ENCODE assay signal across 9 mouse cellular contexts in genomic region chr7:38111996-38112395, GRCm38 (mm10). TPM values are rescaled to one million over a fixed set of nuclear protein-coding genes. Genes with fewer than 3 reads are reported as not detected.
DNase-seq lines count a peak whose midpoint lies in the region; ATAC-seq and TF ChIP-seq lines count a peak whose summit lies in the region.
"Had no signal": no experiment of that assay in that cellular context is flagged by ENCODE, and none has a peak within 500 bp of the region (broad histone marks: within the 10 kb centered on the region; RNA-seq: fewer than 3 reads in every experiment).

No protein-coding gene starts in this region.

- no peak for TF ChIP-seq CTCF in liver, adult 2 months (IDR thresholded peaks at IDR 0.05; ENCODE audit: low read depth, low read length)

- no peak overlapping the region for H3K4me3 ChIP-seq in embryonic facial prominence, embryonic 15.5 days (replicated peaks)
- H3K4me3 ChIP-seq in intestine, embryonic 15.5 days (replicated peaks), result no peak overlapping the region
- H3K4me3 ChIP-seq in liver, adult 2 months (ENCODE audit: insufficient read depth, low read depth, low read length), result no peak overlapping the region
- H3K4me3 ChIP-seq: heart, adult 2 months had no signal

- no peaks in the 10 kb centered on the region for H3K79me2 ChIP-seq in liver, adult 2 months (ENCODE audit: control insufficient read depth, insufficient read depth, low read length)

- H3K27ac ChIP-seq in embryonic facial prominence, embryonic 15.5 days (replicated peaks), result peak overlapping the region; percentile 71
- H3K27ac ChIP-seq in intestine, embryonic 15.5 days, result peak overlapping the region; percentile 74
- no peak overlapping the region for H3K27ac ChIP-seq in liver, adult 2 months (replicated peaks; ENCODE audit: insufficient read depth, low read depth, low read length)
- H3K27ac ChIP-seq: heart, adult 2 months had no signal

- H3K36me3 ChIP-seq in embryonic facial prominence, embryonic 15.5 days, result no peaks in the 10 kb centered on the region
- no peaks in the 10 kb centered on the region for H3K36me3 ChIP-seq in intestine, embryonic 15.5 days
- H3K36me3 ChIP-seq in liver, adult 2 months (ENCODE audit: control insufficient read depth, insufficient read depth, low read length), result no peaks in the 10 kb centered on the region

- peak; percentile 24 to 51 for DNase-seq in cerebellum, adult 18-20 months
- DNase-seq in cerebellum, adult 8-10 months, result no peak
- DNase-seq in R1 (ENCODE audit: low read depth, low spot score), result peak; percentile 99
- peak; percentile 44 for DNase-seq in liver, adult 2 months (ENCODE audit: extremely low read depth, low read depth, low spot score)
- peak; percentile 77 for DNase-seq in skeletal muscle tissue, adult 2 months (ENCODE audit: low read depth, low spot score)
- no peak for DNase-seq in right cerebral cortex, adult 18-20 months

- ATAC-seq in embryonic facial prominence, embryonic 15.5 days (ENCODE audit: insufficient number of reproducible peaks, low FRiP score, low TSS enrichment, low read depth), result peak; percentile 83
- ATAC-seq in intestine, embryonic 15.5 days, result peak; percentile 70

- H3K27me3 ChIP-seq in embryonic facial prominence, embryonic 15.5 days, result no peaks in the 10 kb centered on the region
- no peaks in the 10 kb centered on the region for H3K27me3 ChIP-seq in intestine, embryonic 15.5 days (replicated peaks)
- H3K27me3 ChIP-seq in liver, adult 2 months (ENCODE audit: control insufficient read depth, insufficient read depth, low read length), result no peaks in the 10 kb centered on the region

- no peak overlapping the region for H3K9ac ChIP-seq in embryonic facial prominence, embryonic 15.5 days
- no peak overlapping the region for H3K9ac ChIP-seq in intestine, embryonic 15.5 days
- no peak overlapping the region for H3K9ac ChIP-seq in liver, adult 2 months (ENCODE audit: low read depth, low read length)

- peaks cover 19% of the 10 kb centered on the region for H3K4me1 ChIP-seq in embryonic facial prominence, embryonic 15.5 days
- H3K4me1 ChIP-seq in intestine, embryonic 15.5 days (replicated peaks), result peaks cover 23% of the 10 kb centered on the region
- H3K4me1 ChIP-seq in liver, adult 2 months (ENCODE audit: control insufficient read depth, insufficient read depth, low read length), result peaks cover 5% of the 10 kb centered on the region

- no peak overlapping the region for H3K4me2 ChIP-seq in embryonic facial prominence, embryonic 15.5 days (replicated peaks)
- H3K4me2 ChIP-seq in intestine, embryonic 15.5 days (replicated peaks), result 0 out of 2 replicates have a peak overlapping the region, but pooled peaks have one; percentile 22

- no peaks in the 10 kb centered on the region for H3K9me3 ChIP-seq in embryonic facial prominence, embryonic 15.5 days (replicated peaks)
- H3K9me3 ChIP-seq in intestine, embryonic 15.5 days, result no peaks in the 10 kb centered on the region

- no peak for TF ChIP-seq POLR2A in liver, adult 2 months (IDR thresholded peaks at IDR 0.05; ENCODE audit: extremely low read depth, insufficient read depth, low read length)

- WGBS in embryonic facial prominence, embryonic 15.5 days, result 28% methylated on average over 3 of the region's 3 CpGs
- 31% methylated on average over 3 of the region's 3 CpGs for WGBS in intestine, embryonic 15.5 days
- WGBS in liver, adult 2 months, result 55% methylated on average over 3 of the region's 3 CpGs

RNA-seq across cellular contexts. Expression of gene Ccne1, which starts 4.7 kb away (rescaled TPM):
- 59.9 and 62.3 TPM in 2 replicates for polyA plus RNA-seq in embryonic facial prominence, embryonic 15.5 days (2015; fragmentation: Nextera tagmentation; extraction: Ambion mirVana)
- polyA plus RNA-seq in intestine, embryonic 15.5 days (2015; fragmentation: Nextera tagmentation; extraction: Ambion mirVana), result 57.2 and 59.4 TPM in 2 replicates
- total RNA-seq in liver, adult 2 months (2014; rRNA removed), result 0.34 and 0.37 TPM in 2 replicates
- polyA plus RNA-seq in liver, adult 2 months (2012; rRNA removed), result 0.37 and 0.41 TPM in 2 replicates

Comparison
In these comparisons a context has a peak if more than half of its experiments do, and no peak if none do; other contexts are left out.
1. DNase-seq: peak in cerebellum, adult 18-20 months (2 of 2), R1 (single experiment), liver, adult 2 months (single experiment) and skeletal muscle tissue, adult 2 months (single experiment); none in cerebellum, adult 8-10 months (single experiment) and right cerebral cortex, adult 18-20 months (single experiment).
2. RNA of gene Ccne1, which starts 4.7 kb away (polyA plus RNA-seq): 59.9 to 62.3 TPM in embryonic facial prominence, embryonic 15.5 days and 57.2 to 59.4 TPM in intestine, embryonic 15.5 days; 0.37 to 0.41 TPM in liver, adult 2 months; every median in the first group is over 10 times any median in the second.